18 mouse cellular contexts compared by ENCODE assay signal in genomic region chr8:104065223-104065622, GRCm38 (mm10). TPM values are rescaled to one million over a fixed set of nuclear protein-coding genes. Genes with fewer than 3 reads are reported as not detected.
DNase-seq lines count a peak whose midpoint lies in the region; ATAC-seq and TF ChIP-seq lines count a peak whose summit lies in the region.
"Had no signal": no experiment of that assay in that cellular context is flagged by ENCODE, and none has a peak within 500 bp of the region (broad histone marks: within the 10 kb centered on the region; RNA-seq: fewer than 3 reads in every experiment).

No protein-coding gene starts in this region.

- no peak for TF ChIP-seq CTCF in lung, adult 2 months (IDR thresholded peaks at IDR 0.05; ENCODE audit: insufficient read depth, low read length)

- intact Hi-C loops in heart, postnatal 10 days (cut with DNase I), result no loop called here
- intact Hi-C loops in heart, postnatal 25 days (cut with DNase I), result no loop called here

- no peaks in the 10 kb centered on the region for H3K4me1 ChIP-seq in lung, adult 2 months (ENCODE audit: control insufficient read depth, insufficient read depth, low read length)
- H3K4me1 ChIP-seq: heart, embryonic 15.5 days; liver, embryonic 15.5 days had no signal

- DNase-seq in frontal cortex, postnatal 25 days (ENCODE audit: low spot score in 2 of 2), result no peak
- peak; percentile 27 to 38 for DNase-seq in heart, postnatal 10 days
- DNase-seq in heart, postnatal 25 days (ENCODE audit: low spot score), result no peak
- DNase-seq in lung, postnatal 10 days, result peak; percentile 38
- no peak for DNase-seq in lung, adult 2 months
- DNase-seq in urinary bladder, adult 18-20 months (ENCODE audit: low spot score in 2 of 2), result no peak
- DNase-seq: adrenal gland, adult 2 months; right cerebral cortex, adult 18-20 months had no signal

- peak; percentile 10; the same call in 1 of the 2 replicates for ATAC-seq in frontal cortex, adult (ENCODE audit: low TSS enrichment)
- ATAC-seq: midbrain, embryonic 13.5 days had no signal

- 73% methylated on average over 7 of the region's 7 CpGs for WGBS in lung, adult 2 months

- no peak overlapping the region for H3K4me3 ChIP-seq in lung, adult 2 months (replicated peaks; ENCODE audit: extremely low read depth, low read depth, low read length)
- H3K4me3 ChIP-seq: embryonic facial prominence, embryonic 12.5 days; heart, embryonic 15.5 days; layer of hippocampus, adult 2 months; left cerebral cortex, adult 2 months; limb, embryonic 13.5 days; liver, embryonic 15.5 days; midbrain, embryonic 13.5 days had no signal

- TF ChIP-seq POLR2A in lung, adult 2 months (IDR thresholded peaks at IDR 0.05; ENCODE audit: borderline replicate concordance, extremely low read depth, low read depth, low read length), result no peak

RNA-seq across cellular contexts. Expression of gene Cdh5, which starts 36.2 kb away (rescaled TPM):
- total RNA-seq in heart, postnatal 10 days (2021), result 100 to 1,000 TPM; 320 to 327 TPM
- total RNA-seq in heart, postnatal 25 days (2021), result 100 to 1,000 TPM; 127 to 153 TPM
- polyA plus RNA-seq in lung, adult 2 months (2012; rRNA removed), result 515 and 566 TPM in 2 replicates
- total RNA-seq: common myeloid progenitor, adult 5-6 weeks had no signal
- polyA plus RNA-seq: G1E had no signal

Comparison
In these comparisons a context has a peak if more than half of its experiments do, and no peak if none do; other contexts are left out.
1. DNase-seq: peak in heart, postnatal 10 days (2 of 2) and lung, postnatal 10 days (single experiment); none in frontal cortex, postnatal 25 days (0 of 2), heart, postnatal 25 days (single experiment), lung, adult 2 months (single experiment) and urinary bladder, adult 18-20 months (0 of 2).